Mouse (Mus musculus) kidney, adult 2 months (tissue): ENCODE data around the gene Esr1.

Source experiments
- CTCF ChIP-seq: fragments of 200-500 bp; conservative IDR thresholded peaks from 2 replicates; pipeline ENCODE4 v1.5.1; 2011; ENCODE audit warnings: low read depth, mild to moderate bottlenecking, control low read depth, low read length, moderate library complexity, mixed read lengths; ENCODE audit not compliant: insufficient read depth, insufficient read length
- POLR2A ChIP-seq: fragments of 200-500 bp; IDR thresholded peaks from one replicate; pipeline ENCODE4 v1.6.1; 2011; ENCODE audit warnings: low read depth, low read length, control low read depth

- no peak for TF ChIP-seq POLR2A
- no peak for TF ChIP-seq CTCF
These were observed 434.3 kb downstream of the Esr1 start for GRCm38 (mm10) chr10:5045671-5046070.
